Mouse (Mus musculus) spleen, postnatal 36 days (tissue): Measurements from ENCODE around the gene Auts2.

ENCODE experiments used
- DNase-seq, 2 experiments: peaks; one replicate each; pipeline ENCODE4 v3.0.0; 2022; ENCODE audit warnings: low spot score in 2 of 2, mixed read lengths in 1 of 2

Auts2 gene

DNA sequence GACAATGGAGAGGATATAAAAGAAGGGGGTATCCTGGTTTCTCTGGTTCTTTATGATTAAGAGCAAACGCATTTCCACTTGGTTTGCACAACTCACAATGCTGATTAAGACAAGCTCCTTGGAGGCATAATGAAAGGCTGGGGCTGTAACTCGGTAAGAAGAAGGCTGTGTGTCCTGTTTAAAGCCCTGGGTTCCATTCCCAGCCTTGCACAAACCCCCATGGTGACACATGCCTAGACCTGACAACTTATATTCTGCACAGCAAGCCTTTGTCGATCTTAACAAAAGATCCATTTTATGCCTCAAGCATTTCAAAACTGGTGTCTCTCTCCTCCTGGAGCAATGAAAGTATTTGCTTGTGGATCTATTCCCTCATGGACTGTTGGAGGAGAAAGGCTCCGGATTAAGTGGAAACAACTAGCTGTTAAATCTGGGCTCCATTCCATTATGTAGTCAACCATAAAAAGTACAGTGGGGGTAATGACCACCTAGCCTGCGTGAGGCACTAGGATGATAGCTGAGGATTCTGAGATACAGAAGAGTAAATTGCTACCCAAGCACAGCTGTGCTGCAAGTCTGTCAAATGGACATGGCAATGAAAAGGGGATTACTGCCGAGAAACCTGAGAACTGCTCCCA is 218.8 kb downstream of the Auts2 start:
- no peak for DNase-seq

DNA sequence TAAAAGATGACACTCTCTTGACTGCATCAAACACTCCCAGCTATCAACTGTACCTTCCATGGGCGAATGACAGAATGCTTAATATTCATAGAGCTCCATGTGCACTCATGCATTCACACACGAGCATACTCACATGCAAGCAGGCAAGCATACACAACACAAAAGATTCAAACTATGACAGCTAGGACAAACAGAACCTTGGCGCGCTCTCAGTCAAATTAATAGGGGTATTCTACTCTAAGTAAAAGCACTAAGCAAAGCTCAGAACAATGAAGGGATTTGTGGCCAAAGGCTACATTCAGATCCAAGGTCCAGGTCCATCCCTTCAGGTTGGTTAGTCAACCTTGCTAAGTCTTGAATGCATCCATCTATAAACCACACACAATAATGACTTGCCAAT is 219.5 kb downstream of the Auts2 start:
- DNase-seq: no peak

DNA sequence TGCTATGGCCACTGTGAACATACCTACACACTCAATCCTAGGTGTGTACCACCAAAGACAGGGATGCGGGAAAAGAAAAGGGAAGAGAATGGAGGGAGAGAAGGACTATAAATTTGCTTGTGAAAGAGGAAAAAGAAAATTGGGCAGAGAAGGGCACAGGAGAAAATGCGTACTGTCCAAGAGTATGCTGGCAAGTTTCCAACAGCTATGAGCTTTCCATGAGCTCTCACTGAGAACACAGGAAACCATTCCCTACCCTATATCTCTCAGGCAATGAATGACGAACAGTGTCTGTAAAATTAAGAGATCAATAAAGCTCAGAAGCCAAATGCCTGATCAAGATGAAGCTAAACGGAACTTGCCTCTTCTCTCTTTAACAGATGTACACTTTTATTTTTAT is 220.2 kb downstream of the Auts2 start:
- DNase-seq: no peak

DNA sequence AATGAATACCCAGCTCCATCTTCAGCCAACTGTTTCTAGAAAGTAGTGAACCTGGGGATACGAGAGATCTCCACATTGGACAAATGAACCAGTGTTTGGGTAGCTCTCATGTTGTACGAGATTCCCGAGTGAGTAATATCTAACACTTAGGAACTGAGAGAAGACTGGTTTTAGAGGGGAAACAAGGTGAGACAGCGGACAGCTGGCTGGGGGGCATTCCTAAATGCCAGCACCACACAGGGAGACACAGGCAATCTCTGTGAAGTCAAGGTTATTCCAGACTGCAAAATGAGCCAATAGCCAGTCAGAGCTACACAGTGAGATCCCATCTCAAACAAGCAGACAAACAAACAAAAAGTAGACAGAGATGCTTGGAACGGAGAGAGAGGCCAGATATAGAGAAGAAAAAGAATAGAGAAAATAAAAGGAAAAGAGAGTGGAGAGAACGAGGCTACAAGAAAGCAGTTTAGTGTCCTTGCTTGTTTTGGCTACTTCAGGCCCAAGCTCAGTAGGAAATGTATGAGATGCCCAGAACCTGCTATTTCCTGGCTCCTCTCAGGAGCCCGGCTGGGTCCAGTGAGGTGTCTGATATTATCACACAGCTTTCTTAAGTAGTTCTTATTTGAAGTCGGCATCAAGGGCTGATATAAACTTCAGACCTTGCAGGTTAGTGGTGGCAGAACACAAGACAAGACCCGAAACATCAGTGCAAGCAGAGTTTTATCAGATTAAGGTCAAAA is 224.9 kb downstream of the Auts2 start:
- no peak for DNase-seq

DNA sequence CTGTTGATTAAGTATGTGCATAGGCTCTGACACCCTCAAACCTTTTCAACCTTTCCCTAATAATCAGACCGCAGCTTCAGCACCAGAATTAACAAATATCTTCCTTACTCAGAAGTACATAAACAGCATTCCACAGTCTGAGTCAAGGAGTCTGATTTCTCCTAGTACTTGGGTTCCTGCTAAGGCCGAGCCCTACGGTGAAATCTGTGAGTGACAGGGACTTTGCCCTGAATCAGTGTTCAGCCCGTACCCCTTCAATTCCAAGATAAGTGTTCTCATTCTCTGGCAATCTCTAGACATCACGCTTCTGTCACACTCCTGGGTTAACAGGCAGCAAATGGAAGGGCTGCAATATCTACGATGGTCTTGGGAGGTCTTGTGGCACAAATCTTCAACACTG is 226.2 kb downstream of the Auts2 start:
- DNase-seq: no peak

DNA sequence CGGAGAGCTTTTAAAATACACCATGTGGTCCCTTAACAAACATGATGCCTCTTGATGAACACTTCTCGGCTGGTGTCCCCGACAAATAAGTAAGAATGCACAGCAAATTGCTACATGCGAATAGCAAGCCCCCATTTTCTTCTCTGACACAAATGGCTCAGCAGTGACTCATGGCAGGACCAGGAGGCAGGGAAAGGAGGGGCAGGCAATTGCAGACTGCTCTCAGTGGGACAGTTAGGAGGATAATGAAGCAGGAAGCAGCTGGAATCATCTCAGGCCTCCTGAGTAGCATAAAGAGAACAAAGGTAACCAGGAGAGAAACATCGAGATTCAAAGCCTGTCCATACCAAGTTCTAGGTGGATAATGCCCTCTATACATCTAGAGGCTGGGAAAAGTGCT is 228.8 kb downstream of the Auts2 start:
- no peak for DNase-seq

DNA sequence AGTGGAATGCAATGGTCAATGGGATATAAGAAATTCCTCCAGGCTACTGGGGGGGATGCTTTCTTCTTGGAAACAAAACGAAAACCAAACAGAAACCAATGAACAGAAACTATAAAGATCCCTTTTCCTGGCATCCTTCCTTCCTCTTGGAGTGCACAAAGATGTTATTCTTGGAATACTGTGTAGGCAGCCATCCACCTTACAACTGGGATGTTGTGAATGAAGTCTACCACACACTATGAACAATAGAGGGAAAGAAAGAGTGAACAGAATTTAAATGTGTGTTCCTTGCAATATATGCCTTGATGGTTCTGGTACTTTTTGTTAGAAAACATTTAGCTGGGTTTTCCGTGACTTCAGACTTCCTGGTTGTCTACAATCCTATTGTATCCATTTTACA is 236.1 kb downstream of the Auts2 start:
- no peak for DNase-seq

DNA sequence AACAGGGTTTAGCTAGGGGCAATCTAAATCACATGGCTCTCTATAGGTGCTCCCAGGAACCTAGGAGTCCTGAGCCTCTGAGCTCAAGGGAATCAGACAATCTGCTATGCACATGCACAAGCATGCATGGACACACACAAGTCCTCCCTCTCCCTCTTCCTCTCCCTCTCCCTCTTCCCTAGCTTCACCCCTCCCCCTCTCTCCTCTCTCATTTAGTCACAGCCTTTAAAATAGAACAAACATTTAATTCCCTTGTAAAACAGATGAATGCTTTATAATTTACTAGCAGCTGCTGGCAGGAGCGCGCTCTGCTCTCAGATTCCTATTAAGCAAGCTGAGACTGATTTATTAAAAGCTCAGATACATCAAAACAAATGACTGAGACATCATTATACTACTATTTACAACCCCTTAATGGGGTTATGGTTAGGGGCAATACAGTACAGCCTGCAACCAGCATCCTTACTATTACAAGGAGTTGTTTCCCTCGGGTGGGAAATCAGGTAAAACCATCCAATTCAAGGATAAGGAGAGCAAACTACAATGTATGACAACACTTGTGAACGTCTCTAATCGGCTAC is 237.7 kb downstream of the Auts2 start:
- no peak for DNase-seq

DNA sequence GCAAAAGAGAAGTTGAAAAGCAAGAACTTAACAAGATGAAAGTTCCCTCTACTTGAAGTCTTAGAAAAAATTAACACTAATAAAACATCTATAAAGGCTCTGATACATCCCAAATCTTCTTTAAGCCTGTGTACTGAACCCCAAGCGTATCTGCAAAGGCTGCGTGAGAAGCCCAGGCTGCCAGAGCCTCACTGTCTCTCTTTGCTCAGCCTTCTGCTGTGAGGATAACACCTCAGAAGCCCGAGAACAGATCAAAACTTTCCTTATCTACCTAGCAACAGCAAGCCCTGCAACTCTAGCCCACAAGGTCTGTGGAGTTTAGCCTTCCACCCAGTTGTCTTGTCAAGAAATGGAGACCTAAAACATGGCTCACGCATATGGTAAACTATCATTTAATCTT is 240.4 kb downstream of the Auts2 start:
- DNase-seq: no peak

DNA sequence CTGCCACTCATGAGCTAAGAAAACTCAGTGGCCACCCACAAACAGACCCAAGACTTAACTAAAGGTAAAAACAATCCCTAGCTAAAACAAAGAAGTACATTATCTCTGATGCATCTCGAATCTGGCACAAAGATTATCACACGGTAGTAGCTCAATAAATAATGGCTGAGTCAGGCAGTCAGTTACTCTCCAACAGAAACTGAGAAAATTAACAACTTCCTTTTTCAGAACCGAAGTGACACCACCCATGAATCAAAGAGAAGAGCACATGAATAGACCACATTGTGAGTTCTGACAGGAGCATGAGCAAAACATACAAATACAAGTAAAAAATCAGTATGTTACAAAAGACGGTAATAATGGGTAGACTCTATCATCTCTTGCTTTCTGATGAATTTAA is 242.3 kb downstream of the Auts2 start:
- DNase-seq: no peak

DNA sequence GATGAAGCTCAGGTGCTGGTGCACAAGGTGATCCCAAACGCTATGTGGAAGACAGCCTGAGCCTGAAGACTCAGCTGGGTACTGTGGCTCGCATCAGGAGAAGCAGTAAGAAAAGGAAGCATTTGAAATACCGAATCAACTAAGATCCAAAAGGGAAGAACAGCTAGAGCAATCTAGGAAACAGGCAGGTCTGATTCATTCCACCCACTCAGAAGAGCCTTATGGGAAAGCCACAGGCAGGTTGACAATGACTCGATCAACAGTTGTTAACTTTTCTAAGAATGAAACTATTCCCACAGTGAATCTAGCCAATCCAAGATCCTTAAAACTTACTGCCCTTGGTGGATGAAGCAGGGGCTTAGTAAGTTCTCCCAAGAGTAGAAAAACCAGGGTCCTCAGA is 243.4 kb downstream of the Auts2 start:
- DNase-seq: no peak

DNA sequence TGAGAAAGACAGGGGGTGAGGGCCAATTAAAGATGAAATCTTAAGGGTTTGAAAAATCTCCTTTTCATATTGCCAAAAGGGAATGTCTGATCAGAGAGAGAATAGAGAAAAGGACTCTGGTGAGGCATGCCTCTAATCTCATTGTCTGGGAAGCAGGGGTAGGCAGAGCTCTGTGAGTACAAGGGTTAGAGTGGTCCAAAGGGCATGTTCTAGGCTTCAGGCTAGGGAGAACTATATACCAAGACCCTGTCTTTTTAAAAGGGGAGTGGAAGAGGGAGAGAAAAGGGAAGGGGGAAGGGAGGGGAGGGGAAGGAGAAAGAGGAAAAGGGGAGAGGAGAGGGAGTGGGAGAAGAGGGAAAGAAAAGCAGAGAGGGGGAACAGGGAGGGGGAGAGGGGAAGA is 244.1 kb downstream of the Auts2 start:
- no peak for DNase-seq

DNA sequence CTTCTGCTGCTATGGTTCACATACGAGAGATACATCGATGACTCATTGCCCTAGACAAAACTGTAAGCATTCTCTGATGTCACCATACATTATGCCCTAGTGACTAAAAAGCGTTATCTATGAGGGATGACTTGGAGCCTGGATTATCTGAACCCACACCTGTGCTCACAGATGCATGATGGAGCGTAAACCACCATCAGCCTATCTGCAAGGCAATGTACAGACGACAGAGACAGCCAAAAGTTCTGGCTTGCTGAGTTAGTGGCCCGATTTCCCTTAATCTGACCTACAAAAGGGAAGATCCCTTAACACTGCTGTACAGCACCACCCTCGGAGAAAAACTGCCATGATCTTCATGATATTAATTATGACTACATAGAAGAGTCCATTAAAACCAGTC is 245.8 kb downstream of the Auts2 start:
- no peak for DNase-seq

DNA sequence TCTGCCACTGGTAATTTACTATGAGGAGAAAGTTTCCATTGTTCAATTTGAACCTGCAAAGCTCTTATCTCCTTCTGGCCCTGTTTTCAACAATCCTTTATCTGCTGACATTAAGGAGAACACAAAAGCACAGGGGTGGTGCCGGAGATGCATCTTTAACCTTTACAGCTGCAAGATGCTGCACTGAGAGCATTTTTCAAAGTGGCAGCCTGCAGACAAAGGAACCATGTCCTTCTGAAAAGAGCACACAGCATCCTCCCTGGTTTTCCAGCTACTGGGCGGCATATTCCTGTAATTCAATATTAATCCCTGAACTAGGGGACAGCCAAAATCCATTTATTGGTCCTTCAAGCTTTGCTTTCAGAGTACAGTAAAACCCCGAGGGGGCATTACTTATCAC is 248.7 kb downstream of the Auts2 start:
- DNase-seq: no peak

DNA sequence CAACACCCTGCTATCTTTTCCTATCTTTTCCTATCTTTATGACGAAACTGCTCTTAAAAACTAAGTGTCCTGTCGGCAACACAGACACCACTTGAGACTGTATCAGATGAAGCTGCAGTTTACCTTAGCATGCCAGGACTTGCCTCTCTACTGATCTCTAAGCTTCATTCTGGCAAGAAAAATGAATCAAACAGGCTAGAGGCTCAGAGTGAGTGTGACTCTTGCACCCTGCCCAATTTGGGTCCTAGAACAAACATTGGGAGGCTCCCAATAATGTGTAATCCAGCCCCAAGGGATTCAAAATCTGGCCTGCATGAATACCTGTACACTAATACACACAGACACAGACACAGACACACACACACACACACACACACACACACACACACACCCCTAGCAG is 250.2 kb downstream of the Auts2 start:
- no peak for DNase-seq

DNA sequence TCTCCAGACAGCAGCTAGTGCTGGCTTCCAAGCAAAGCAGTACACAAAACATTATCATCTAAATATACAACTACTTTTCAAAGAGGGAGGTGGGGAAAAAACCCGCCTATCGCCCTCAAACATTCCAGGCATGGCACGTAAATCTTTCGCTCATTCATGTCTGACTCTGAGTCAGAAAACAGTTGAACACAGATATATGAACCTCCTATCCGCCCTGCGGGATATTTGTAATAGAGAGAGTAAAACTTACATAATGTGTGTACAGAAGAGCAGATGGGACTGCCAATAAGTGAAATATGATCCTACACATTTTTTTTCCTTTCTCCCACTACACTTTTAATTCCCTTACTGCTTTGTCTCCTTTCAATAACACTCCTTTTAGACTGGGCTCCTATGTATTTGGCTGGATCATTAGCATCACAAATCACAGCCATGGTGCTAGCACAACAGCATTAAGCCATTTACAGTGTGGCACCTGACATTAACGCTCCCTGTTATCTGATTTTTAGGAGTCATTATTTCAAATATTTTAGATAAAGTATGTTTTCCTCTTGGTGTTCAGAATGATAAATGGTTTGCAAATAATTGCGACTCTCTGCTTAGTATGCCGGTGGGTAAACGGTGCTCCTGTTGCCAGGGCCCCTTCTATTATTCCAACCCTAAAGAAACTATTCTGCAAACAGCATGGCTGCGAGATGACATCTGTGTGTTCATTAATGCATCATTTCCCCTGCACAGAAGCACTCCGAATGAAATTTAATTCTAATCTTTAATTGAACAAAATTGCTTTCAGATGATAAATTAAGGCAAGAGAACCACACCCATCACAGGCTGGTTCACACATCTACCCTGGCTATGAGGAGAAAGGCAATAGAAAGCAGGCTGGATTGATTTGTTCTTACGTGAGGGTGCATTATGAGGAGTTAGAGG is 252.3 kb downstream of the Auts2 start:
- DNase-seq: no peak

DNA sequence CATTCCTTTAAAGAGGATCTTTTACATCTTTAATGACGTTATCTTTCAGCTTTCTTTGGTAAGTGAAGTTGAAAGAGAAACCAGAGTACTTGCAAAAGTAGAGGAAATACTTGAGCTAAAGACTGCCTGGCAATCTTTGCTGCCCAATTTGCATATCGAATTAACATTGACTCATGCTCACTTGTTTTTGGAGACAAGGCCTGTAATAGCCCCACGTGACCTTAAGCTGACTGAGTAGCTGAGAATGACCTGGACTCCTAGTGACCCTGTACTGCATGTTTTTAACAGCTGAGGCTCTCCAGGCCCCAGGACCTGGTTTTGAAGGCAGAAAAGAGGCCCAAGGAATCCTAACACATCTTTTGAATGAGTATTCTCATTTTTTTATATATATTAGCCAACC is 259.4 kb downstream of the Auts2 start:
- no peak for DNase-seq

DNA sequence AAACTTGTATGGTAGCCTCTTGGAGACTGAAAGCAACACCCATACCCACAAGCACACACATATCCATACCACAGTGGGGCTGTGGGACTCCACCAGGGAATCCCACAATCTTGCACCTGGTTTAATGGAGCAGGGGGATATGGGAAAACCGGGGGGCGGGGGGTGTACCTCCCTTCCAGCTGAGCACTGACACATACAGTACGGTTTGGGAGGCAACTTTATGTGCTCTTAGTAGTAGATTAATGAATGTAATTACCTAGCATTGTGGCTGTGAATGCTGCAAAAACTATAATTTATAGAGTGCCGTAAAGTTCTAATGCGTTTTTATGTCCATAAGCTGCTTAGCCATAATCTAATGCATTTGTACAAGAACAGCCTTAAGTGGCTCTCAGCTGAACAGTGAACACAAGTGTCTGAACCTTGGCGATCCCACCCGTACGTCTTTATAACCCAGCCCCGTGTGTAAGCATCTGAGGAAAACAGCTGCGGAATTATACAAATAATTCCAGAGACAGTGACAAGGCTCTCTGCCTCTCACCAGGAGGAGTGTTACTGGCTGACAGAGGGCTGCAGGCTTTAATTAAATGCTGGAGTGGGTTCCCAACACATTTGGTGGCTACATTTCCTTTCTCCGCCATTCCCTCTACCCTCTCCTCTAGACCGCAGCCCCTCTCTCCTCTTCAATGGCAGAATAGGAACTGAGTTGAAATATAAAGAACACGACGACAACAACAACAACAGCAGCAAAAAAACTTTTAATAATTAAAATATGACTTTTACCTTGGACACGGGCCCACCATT is 268.8 kb downstream of the Auts2 start:
- no peak for DNase-seq

DNA sequence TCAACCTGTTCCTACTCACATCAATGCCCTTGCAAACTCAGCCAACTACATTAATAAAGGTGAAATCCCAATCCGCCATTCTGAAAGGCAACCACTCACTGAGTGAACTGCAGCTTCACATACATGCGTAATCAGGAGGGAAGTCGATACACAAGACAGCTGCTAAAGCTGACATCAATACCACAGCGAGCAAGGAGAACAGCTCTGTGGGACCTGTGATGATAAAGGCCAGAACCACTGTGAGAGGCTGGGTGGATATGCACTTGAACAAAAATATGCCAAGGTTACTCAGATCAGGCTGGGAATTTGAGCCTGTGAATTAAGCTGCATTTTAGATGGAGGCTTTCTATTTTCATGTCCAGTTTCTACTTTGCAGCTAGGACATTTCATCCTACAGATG is 271.0 kb downstream of the Auts2 start:
- DNase-seq: no peak

DNA sequence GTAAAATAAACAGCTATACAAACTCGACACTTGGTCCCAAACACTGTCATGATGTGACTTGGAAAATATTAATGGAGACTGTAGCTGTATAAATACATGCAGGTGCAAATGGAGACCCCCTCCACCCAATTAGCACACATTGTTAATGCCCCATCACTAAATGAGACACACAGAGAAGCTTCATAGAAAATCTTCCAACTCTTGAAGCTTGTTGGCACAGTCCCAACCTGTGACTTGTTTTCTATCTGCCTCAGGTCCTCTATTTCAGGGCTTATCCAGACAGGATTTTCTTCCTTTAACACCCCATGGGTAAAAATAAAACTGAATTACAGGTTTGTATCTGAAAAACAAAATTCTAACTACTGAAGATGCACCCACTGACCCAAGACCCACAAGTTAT is 272.2 kb downstream of the Auts2 start:
- DNase-seq: no peak

DNA sequence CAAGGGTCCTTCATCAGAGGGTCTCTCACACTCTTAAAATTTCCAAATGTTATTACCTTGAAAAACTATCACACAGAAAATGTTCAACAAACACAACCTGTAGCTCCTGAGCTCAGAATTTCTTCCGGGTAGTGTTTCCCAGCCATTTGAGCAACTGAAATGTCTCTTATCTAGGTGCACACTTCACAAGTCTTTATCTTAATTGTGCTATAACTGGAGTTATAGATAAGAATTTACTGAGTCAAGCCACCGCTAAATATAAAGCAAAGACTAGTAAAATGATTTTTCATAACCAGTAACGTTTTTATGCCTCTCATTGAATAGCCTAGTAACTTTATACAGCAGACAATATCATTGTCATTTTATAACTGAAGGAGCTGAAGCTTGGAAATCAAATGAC is 273.1 kb downstream of the Auts2 start:
- no peak for DNase-seq
